Mouse (Mus musculus): Measurements from ENCODE around the gene Chmp3.

GRCm38 (mm10) chr6:71525556-71525955, 18.0 kb upstream of the Chmp3 start:
- no peak for TF ChIP-seq CTCF (IDR thresholded peaks at IDR 0.05; ENCODE audit: low read depth)
- TF ChIP-seq EP300 (optimal IDR thresholded peaks at IDR 0.05): no peak
